Mouse (Mus musculus) ovary, postnatal 36 days (tissue): ENCODE results near the gene Crlf3.
A peak's percentile ranks its signal among the peaks of the same experiment; 100 is the strongest.
"Not testable (repeated sequence)": the region's sequence is repeated elsewhere in the genome, so short reads cannot be mapped to it uniquely, and the experiment has no call there.

Experiments
- DNase-seq: peaks from one replicate; pipeline ENCODE4 v3.0.0; 2022; ENCODE audit warnings: low spot score, mixed read lengths

Crlf3 gene

DNA sequence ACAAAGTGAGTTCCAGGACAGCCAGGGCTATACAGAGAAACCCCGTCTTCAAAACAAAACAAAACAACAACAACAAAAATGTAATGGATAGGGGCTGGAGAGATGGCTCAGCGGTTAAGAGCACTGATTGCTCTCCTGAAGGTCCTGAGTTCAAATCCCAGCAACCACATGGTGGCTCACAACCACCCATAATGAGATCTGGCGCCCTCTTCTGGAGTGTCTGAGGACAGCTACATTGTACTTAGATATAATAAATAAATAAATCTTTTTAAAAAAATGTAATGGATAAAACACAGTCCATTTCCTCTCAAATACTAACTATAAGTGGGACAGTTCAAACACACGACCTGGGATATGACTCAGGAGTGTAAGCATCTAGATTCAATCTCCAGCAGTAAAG, 14.4 kb downstream of the Crlf3 start:
- DNase-seq: not testable (repeated sequence)

DNA sequence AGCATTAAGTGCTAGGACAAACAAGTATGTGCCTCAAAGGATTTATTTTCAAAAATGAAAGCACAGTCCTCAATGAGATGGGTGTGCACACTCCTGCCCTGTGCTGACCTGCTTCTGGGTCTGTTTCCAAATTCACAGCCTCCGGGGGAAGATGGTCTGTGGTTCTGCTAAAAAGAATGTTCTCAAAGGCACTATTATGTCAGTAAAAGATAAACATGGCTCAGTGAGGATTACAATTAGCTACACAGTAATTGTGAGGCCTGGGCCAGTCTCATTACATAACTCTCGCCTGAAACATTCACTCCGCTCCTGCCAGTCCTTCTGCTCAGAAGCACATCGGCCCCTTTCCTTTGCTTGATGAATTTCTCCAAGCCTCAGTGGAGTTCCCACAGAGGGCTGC, 18.6 kb downstream of the Crlf3 start:
- no peak for DNase-seq

DNA sequence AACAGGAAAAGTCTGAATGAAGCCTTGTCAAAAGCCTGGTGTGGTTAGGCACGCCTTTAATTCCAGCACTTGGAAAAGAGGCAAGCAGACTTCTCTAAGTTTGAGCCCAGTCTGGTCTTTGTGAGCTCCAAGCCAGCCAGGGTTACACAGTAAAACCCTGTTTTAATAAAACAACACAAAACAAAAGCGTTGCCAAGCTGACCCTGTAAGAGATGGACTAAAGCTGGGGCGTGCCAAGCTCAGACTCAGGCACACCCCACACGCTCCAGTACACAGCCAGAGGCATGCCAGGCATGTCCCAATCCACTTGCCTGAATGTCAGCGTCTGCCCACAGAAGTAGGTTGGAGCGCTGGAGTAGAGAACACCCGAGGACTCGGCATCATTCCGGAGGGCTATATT, 24.6 kb downstream of the Crlf3 start:
- no peak for DNase-seq

DNA sequence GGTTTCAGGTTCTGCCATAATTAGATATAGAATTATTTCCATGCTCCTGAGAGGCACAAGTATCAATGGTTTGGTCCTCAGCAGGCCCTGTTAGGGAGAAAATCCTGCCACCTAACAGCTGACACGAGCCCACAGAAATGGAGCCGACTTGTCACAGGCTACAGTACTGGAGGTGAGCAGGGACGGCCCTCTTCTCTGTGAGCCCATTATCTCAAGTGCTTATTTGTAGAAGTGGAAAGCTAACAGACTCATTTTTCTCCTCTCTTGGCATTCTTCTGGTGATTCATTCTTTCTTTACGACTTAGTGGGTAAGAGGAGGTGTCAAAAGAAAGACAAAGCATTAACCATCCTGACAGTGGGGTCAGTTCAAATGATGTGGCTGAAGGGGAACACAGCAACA, 26.1 kb downstream of the Crlf3 start:
- DNase-seq: no peak

DNA sequence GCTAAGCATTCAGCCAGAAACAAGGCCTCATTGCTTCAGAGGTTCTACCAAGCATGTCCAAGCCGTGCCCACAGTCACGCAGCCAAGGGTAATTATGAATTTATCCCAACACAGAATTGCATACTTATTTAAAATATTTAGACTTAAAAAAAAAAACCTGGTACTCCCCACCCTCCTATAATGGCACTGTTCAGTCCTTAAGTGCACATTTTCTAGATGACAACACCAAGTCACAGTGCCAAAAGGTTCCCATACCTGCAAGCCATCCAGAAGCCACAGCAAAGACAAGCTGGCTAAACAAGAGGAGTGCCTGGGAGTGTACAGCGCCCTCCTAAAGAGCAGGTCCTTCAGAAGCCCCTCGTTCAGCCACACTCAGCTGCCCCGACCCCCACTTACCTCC, 27.6 kb downstream of the Crlf3 start:
- no peak for DNase-seq

DNA sequence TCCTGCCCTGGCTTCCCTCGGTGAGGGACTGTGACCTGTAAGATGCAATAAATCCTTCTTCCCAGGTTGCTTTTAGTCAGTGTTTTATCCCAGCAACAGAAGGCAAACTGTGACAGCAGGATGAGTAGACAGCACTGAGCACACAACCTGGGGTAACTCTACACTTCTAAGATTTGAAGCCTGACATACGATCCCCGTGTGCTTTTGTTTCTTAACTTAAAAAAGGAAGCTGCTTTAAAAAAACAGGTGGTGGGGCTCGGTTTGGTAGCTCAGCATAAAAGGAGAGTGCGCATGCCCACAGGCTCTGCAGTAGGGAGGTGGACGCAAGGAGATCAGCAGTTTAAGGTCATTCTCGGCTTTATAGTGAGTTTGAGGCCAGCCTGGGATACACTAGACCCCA, 28.3 kb downstream of the Crlf3 start:
- no peak for DNase-seq

- DNase-seq: no peak
Measured at GRCm38 (mm10) chr11:80050088-80050487, 30.7 kb downstream of the Crlf3 start.

DNA sequence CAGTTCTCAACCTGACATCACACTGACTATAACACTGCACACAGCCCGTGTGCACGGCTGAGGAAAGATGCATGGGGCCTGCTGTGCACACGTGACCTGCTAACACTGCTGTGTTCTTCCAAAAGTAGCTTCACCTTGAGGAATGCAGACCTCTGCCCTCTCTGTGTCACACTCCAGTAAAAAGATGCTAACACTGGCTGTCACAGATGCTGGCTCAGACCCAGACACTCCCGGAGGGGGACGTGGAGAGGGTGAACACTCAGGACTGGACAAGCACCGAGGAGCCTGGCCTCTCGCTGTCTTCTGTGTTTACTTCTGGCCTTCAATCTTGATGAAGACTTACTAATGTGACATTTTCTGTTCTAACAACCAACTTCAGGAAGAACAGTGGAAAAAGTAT, 33.9 kb downstream of the Crlf3 start:
- DNase-seq: no peak

GRCm38 (mm10) chr11:80043419-80043817, 37.4 kb downstream of the Crlf3 start:
- no peak for DNase-seq

DNA sequence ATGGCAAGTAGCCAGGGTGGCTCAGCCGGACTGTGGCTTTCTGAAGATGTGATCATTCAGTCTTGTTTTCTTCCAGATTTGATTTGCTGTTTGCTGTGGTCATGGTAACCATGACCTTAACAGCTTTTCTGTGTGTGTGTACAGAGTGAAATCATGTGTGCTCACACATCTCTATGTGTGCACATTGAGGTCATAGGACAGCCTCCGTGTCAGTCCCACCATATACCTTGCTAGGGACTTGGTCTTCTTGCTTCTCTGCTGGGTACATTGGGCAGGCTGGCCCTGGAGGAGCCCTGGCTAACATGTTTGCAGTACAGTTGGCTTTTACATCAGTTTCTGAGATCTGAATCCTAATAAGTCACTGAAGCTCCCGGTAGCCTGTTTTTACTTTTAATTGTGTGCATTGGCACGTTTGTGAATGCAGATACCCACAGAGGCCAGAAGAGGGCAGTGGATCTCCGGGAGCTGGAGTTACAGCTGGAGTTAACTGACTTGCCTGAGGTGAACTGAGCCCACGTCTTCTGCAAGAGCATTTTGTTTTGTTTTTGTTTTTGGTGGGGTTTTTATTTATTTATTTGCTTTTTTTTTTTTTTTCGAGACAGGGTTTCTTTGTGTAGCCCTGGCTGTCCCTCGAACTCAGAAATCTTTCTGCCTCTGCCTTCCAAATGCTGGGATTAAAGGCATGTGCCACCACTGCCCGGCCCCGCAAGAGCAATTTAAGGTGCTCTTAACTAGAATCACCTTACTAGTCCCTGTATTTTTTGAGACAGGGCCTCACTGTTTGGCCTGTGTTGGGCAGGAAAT, 38.0 kb downstream of the Crlf3 start:
- peak; percentile 21 for DNase-seq

DNA sequence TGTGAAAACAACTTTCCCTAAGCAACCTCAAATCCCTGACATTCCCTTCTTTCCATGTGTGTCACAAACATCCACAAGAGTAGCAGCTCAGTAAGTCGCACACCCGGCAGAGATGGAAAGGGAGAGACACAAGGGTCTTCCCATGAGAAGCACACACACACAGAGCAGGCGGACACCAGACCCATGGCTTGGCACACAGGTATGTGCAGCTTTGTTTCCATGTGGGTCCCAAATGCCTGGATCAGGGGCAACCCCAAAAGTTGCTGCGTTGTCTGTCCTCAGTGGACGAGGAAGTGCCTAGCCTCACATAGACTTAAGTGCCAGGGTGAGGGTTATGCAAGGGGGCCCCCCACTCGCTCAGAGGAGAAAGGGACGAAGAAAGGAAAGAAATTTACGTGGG, 43.3 kb downstream of the Crlf3 start:
- no peak for DNase-seq

DNA sequence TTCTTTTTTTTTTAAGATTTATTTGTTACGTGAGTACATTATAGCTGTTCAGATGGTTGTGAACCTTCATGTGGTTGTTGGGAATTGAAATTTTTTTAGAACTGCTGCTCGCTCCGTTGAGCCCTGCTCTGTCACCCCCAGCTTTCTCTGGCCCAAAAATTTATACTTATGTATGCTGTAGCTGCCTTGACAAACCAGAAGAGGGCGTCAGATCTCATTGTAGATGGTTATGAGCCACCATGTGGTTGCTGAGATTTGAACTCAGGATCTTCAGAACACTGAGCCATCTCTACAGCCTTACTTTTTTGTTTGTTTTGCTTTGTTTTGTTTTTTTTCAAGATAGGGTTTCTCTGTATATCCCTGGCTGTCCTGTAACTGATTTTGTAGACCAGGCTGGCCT, 59.5 kb downstream of the Crlf3 start:
- no peak for DNase-seq

DNA sequence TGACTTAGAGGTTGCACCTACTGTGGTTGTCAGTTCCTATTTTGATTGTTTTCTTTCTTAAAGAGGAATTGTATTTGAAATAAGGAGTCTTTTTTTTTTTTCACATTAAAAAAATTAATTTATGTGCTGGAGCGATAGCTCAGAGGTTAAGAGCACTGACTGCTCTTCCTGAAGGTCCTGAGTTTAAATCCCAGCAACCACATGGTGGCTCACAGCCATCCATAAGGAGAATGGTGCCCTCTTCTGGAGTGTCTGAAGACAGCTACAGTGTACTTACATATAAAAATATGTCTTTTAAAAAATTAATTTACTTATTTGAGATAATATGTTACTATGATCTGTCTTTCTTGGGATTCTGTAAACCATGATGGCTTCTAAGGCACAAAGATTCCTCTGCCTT, 61.0 kb downstream of the Crlf3 start:
- DNase-seq: no peak

GRCm38 (mm10) chr11:80016533-80016932, 64.3 kb downstream of the Crlf3 start:
- not testable (repeated sequence) for DNase-seq
